Mouse (Mus musculus): ENCODE results near the gene Smu1. TPM values are rescaled to one million over a fixed set of nuclear protein-coding genes. Genes with fewer than 3 reads are reported as not detected.

Gene Smu1
- polyA plus RNA-seq, 1 experiment from 2014 or later, result 176 TPM

GRCm38 (mm10) chr4:40774279-40775259, 16.8 kb upstream of the Smu1 start:
- H3K27me3 ChIP-seq (ENCODE audit: insufficient read depth, low read length), result no peaks in the 10 kb centered on the region
- peaks cover 29% of the 10 kb centered on the region for H3K4me1 ChIP-seq (ENCODE audit: insufficient read depth, low read length)
- H3K9ac ChIP-seq (replicated peaks; ENCODE audit: low read length), result peak overlapping the region; percentile 45; the same call in 1 of the 2 replicates
- WGBS, result 16% methylated on average over 12 of the region's 12 CpGs
- no peak overlapping the region for H3K4me3 ChIP-seq (ENCODE audit: low read length)
- ATAC-seq (ENCODE audit: low FRiP score, low TSS enrichment), result peak; percentile 67; the same call in 1 of the 2 replicates
- H3K4me2 ChIP-seq (replicated peaks; ENCODE audit: low read depth, low read length), result peak overlapping the region; percentile 46
- no peaks in the 10 kb centered on the region for H3K36me3 ChIP-seq (ENCODE audit: insufficient read depth, low read length)
- H3K9me3 ChIP-seq (ENCODE audit: low read length), result no peaks in the 10 kb centered on the region
- peak overlapping the region; percentile 65 for H3K27ac ChIP-seq (ENCODE audit: low read length)

- no peak overlapping the region for H3K4me2 ChIP-seq (replicated peaks; ENCODE audit: low read depth, low read length)
- H3K9me3 ChIP-seq (ENCODE audit: low read length), result no peaks in the 10 kb centered on the region
- H3K4me1 ChIP-seq (ENCODE audit: insufficient read depth, low read length), result no peaks in the 10 kb centered on the region
- H3K4me3 ChIP-seq (ENCODE audit: low read length), result no peak overlapping the region
- no peak for ATAC-seq (ENCODE audit: low FRiP score, low TSS enrichment)
- no peak overlapping the region for H3K9ac ChIP-seq (replicated peaks; ENCODE audit: low read length)
- peaks cover 4% of the 10 kb centered on the region for H3K36me3 ChIP-seq (ENCODE audit: insufficient read depth, low read length)
- 0 out of 2 replicates have a peak, but pooled peaks cover 3% of the 10 kb centered on the region for H3K27me3 ChIP-seq (ENCODE audit: insufficient read depth, low read length)
- H3K27ac ChIP-seq (ENCODE audit: low read length), result no peak overlapping the region
- WGBS, result 51% methylated on average over 5 of the region's 5 CpGs
Measured at GRCm38 (mm10) chr4:40759876-40760275, 2.2 kb upstream of the Smu1 start.

- Histone ChIP-seq H3K9me3 (ENCODE audit: low read length) (no peaks in the 10 kb centered on the region), H3K9ac (replicated peaks; ENCODE audit: low read length) (peak overlapping the region; percentile 97), H3K27me3 (ENCODE audit: insufficient read depth, low read length) (0 out of 2 replicates have a peak, but pooled peaks cover 3% of the 10 kb centered on the region), H3K27ac (ENCODE audit: low read length) (peak overlapping the region; percentile 56; the same call in 1 of the 2 replicates), H3K36me3 (ENCODE audit: insufficient read depth, low read length) (peaks cover 24% of the 10 kb centered on the region), H3K4me2 (replicated peaks; ENCODE audit: low read depth, low read length) (peak overlapping the region; percentile 84), H3K4me1 (ENCODE audit: insufficient read depth, low read length) (no peaks in the 10 kb centered on the region), H3K4me3 (ENCODE audit: low read length) (peak overlapping the region; percentile 99)
- peak; percentile 87 for ATAC-seq (ENCODE audit: low FRiP score, low TSS enrichment)
- under 1% methylated on average over 39 of the region's 39 CpGs for WGBS
Measured at GRCm38 (mm10) chr4:40757157-40757779, 455 bp downstream of the Smu1 start.

- Histone ChIP-seq H3K9me3 (ENCODE audit: low read length) (no peaks in the 10 kb centered on the region), H3K9ac (replicated peaks; ENCODE audit: low read length) (no peak overlapping the region), H3K36me3 (ENCODE audit: insufficient read depth, low read length) (peaks cover 54% of the 10 kb centered on the region), H3K4me3 (ENCODE audit: low read length) (no peak overlapping the region), H3K27ac (ENCODE audit: low read length) (no peak overlapping the region), H3K4me2 (replicated peaks; ENCODE audit: low read depth, low read length) (no peak overlapping the region), H3K27me3 (ENCODE audit: insufficient read depth, low read length) (no peaks in the 10 kb centered on the region), H3K4me1 (ENCODE audit: insufficient read depth, low read length) (no peaks in the 10 kb centered on the region)
- WGBS, result 78% methylated on average over 1 of the region's 1 CpGs
- ATAC-seq (ENCODE audit: low FRiP score, low TSS enrichment), result peak; percentile 51; the same call in 1 of the 2 replicates
Measured at GRCm38 (mm10) chr4:40735351-40735750, 22.4 kb downstream of the Smu1 start.

GRCm38 (mm10) chr4:40731262-40731661, 26.5 kb downstream of the Smu1 start:
- Histone ChIP-seq H3K4me1 (ENCODE audit: insufficient read depth, low read length) (no peaks in the 10 kb centered on the region), H3K27me3 (ENCODE audit: insufficient read depth, low read length) (no peaks in the 10 kb centered on the region), H3K9ac (replicated peaks; ENCODE audit: low read length) (no peak overlapping the region), H3K36me3 (ENCODE audit: insufficient read depth, low read length) (peaks cover 53% of the 10 kb centered on the region), H3K4me3 (ENCODE audit: low read length) (no peak overlapping the region), H3K9me3 (ENCODE audit: low read length) (no peaks in the 10 kb centered on the region), H3K27ac (ENCODE audit: low read length) (no peak overlapping the region), H3K4me2 (replicated peaks; ENCODE audit: low read depth, low read length) (no peak overlapping the region)
- ATAC-seq (ENCODE audit: low FRiP score, low TSS enrichment), result no peak

- no peaks in the 10 kb centered on the region for H3K27me3 ChIP-seq (ENCODE audit: insufficient read depth, low read length)
- WGBS, result 87% methylated on average over 1 of the region's 1 CpGs
- no peak overlapping the region for H3K4me2 ChIP-seq (replicated peaks; ENCODE audit: low read depth, low read length)
- H3K4me3 ChIP-seq (ENCODE audit: low read length), result no peak overlapping the region
- no peaks in the 10 kb centered on the region for H3K9me3 ChIP-seq (ENCODE audit: low read length)
- H3K36me3 ChIP-seq (ENCODE audit: insufficient read depth, low read length), result peaks cover 45% of the 10 kb centered on the region
- H3K27ac ChIP-seq (ENCODE audit: low read length), result no peak overlapping the region
- no peak for ATAC-seq (ENCODE audit: low FRiP score, low TSS enrichment)
- H3K4me1 ChIP-seq (ENCODE audit: insufficient read depth, low read length), result peaks cover 22% of the 10 kb centered on the region
- no peak overlapping the region for H3K9ac ChIP-seq (replicated peaks; ENCODE audit: low read length)
Measured at GRCm38 (mm10) chr4:40727247-40727646, 30.5 kb downstream of the Smu1 start.

GRCm38 (mm10) chr4:40725554-40725953, 32.2 kb downstream of the Smu1 start:
- no peaks in the 10 kb centered on the region for H3K27me3 ChIP-seq (ENCODE audit: insufficient read depth, low read length)
- H3K9me3 ChIP-seq (ENCODE audit: low read length), result no peaks in the 10 kb centered on the region
- H3K4me2 ChIP-seq (replicated peaks; ENCODE audit: low read depth, low read length), result peak overlapping the region; percentile 79; the same call in 1 of the 2 replicates
- no peak overlapping the region for H3K27ac ChIP-seq (ENCODE audit: low read length)
- H3K36me3 ChIP-seq (ENCODE audit: insufficient read depth, low read length), result peaks cover 34% of the 10 kb centered on the region
- no peak overlapping the region for H3K9ac ChIP-seq (replicated peaks; ENCODE audit: low read length)
- ATAC-seq (ENCODE audit: low FRiP score, low TSS enrichment), result no peak
- H3K4me1 ChIP-seq (ENCODE audit: insufficient read depth, low read length), result peaks cover 29% of the 10 kb centered on the region
- no peak overlapping the region for H3K4me3 ChIP-seq (ENCODE audit: low read length)

- Histone ChIP-seq H3K4me2 (replicated peaks; ENCODE audit: low read depth, low read length) (peak overlapping the region; percentile 79), H3K36me3 (ENCODE audit: insufficient read depth, low read length) (peaks cover 31% of the 10 kb centered on the region), H3K27ac (ENCODE audit: low read length) (no peak overlapping the region), H3K9me3 (ENCODE audit: low read length) (no peaks in the 10 kb centered on the region), H3K4me1 (ENCODE audit: insufficient read depth, low read length) (peaks cover 29% of the 10 kb centered on the region), H3K27me3 (ENCODE audit: insufficient read depth, low read length) (no peaks in the 10 kb centered on the region), H3K4me3 (ENCODE audit: low read length) (peak overlapping the region; percentile 83), H3K9ac (replicated peaks; ENCODE audit: low read length) (no peak overlapping the region; the same call in 1 of the 2 replicates)
- WGBS, result 78% methylated on average over 7 of the region's 7 CpGs
- no peak for ATAC-seq (ENCODE audit: low FRiP score, low TSS enrichment)
Measured at GRCm38 (mm10) chr4:40725141-40725540, 32.6 kb downstream of the Smu1 start.

- Histone ChIP-seq H3K4me1 (ENCODE audit: insufficient read depth, low read length) (peaks cover 29% of the 10 kb centered on the region), H3K4me2 (replicated peaks; ENCODE audit: low read depth, low read length) (peak overlapping the region; percentile 79), H3K27me3 (ENCODE audit: insufficient read depth, low read length) (no peaks in the 10 kb centered on the region), H3K9ac (replicated peaks; ENCODE audit: low read length) (peak overlapping the region; percentile 92), H3K27ac (ENCODE audit: low read length) (peak overlapping the region; percentile 99), H3K4me3 (ENCODE audit: low read length) (peak overlapping the region; percentile 83), H3K36me3 (ENCODE audit: insufficient read depth, low read length) (peaks cover 18% of the 10 kb centered on the region), H3K9me3 (ENCODE audit: low read length) (no peaks in the 10 kb centered on the region)
- ATAC-seq (ENCODE audit: low FRiP score, low TSS enrichment), result peak; percentile 89
- WGBS, result under 1% methylated on average over 53 of the region's 62 CpGs
Measured at GRCm38 (mm10) chr4:40722687-40723460, 34.8 kb downstream of the Smu1 start.

Measured in kidney, embryonic 16.5 days (tissue).